7 mouse cellular contexts compared by ENCODE assay signal in the genomic region with DNA sequence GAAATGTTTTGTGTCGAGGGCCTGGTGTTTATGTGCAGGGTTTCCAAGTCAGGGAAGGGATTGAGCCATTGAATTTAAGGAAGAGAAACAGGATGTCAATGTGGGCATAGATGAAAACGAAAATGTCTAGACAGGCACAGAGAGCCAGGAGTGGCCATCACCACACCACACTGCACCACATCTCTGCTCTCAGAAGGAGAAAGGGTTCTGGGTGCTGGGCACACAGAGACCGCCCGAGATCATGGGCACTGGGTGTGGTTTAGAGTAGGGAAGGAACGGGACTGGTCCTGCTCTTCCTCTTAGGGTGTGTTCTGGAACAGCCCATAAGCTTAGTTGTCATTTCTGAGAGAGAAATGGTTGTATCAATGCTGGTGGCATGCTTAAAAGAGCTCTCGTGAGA. TPM values are rescaled to one million over a fixed set of nuclear protein-coding genes. Genes with fewer than 3 reads are reported as not detected.
DNase-seq lines count a peak whose midpoint lies in the region; TF ChIP-seq lines count a peak whose summit lies in the region.

No protein-coding gene starts in this region.

- TF ChIP-seq EP300 in ES-Bruce4 (IDR thresholded peaks at IDR 0.05; ENCODE audit: insufficient read depth, low read depth, low read length), result no peak

- H3K27me3 ChIP-seq in ES-Bruce4 (ENCODE audit: control insufficient read depth, insufficient read depth, low read length, poor library complexity, severe bottlenecking), result no peaks in the 10 kb centered on the region
- H3K27me3 ChIP-seq in hindbrain, embryonic 10.5 days (ENCODE audit: insufficient read depth, poor library complexity, severe bottlenecking), result no peaks in the 10 kb centered on the region
- H3K27me3 ChIP-seq in megakaryocyte, embryonic 14.5 days (replicated peaks), result peaks cover 60% of the 10 kb centered on the region

- 17% methylated on average over 6 of the region's 6 CpGs for WGBS in bone marrow, adult 2 months
- 61% methylated on average over 6 of the region's 6 CpGs for WGBS in hindbrain, embryonic 10.5 days

- no peak overlapping the region for H3K9ac ChIP-seq in ES-Bruce4 (ENCODE audit: low read depth, poor library complexity, severe bottlenecking)

- no peak for TF ChIP-seq CTCF in ES-Bruce4 (IDR thresholded peaks at IDR 0.05; ENCODE audit: low read depth, low read length)
- no peak for TF ChIP-seq CTCF in bone marrow, adult 2 months (IDR thresholded peaks at IDR 0.05; ENCODE audit: control insufficient read depth, insufficient read depth, low read length)

- 0 out of 2 replicates have a peak, but pooled peaks cover 2% of the 10 kb centered on the region for H3K36me3 ChIP-seq in ES-Bruce4 (ENCODE audit: control insufficient read depth, insufficient read depth, low read length, poor library complexity, severe bottlenecking)
- peaks cover 29% of the 10 kb centered on the region for H3K36me3 ChIP-seq in hindbrain, embryonic 10.5 days
- no peaks in the 10 kb centered on the region for H3K36me3 ChIP-seq in megakaryocyte, embryonic 14.5 days (replicated peaks; ENCODE audit: low read length)

- peak overlapping the region; percentile 14; the same call in 1 of the 2 replicates for H3K27ac ChIP-seq in ES-Bruce4 (ENCODE audit: insufficient read depth, low read length)
- H3K27ac ChIP-seq in bone marrow, adult 2 months (ENCODE audit: control insufficient read depth, insufficient read depth, low read depth, low read length, poor library complexity), result no peak overlapping the region
- peak overlapping the region; percentile 91 for H3K27ac ChIP-seq in hindbrain, embryonic 10.5 days

- no peak for TF ChIP-seq POLR2A in ES-Bruce4 (IDR thresholded peaks at IDR 0.05; ENCODE audit: insufficient read depth, low read length)
- no peak for TF ChIP-seq POLR2A in bone marrow, adult 2 months (IDR thresholded peaks at IDR 0.05; ENCODE audit: borderline replicate concordance, control insufficient read depth, low read depth, low read length)

- DNase-seq in hindbrain, embryonic 10.5 days (ENCODE audit: low spot score), result no peak
- no peak for DNase-seq in adrenal gland, postnatal 36 days
- no peak for DNase-seq in urinary bladder, postnatal 36 days (ENCODE audit: low spot score in 2 of 2)
- no peak for DNase-seq in urinary bladder, postnatal 4 days (ENCODE audit: low spot score in 2 of 2)

- peak overlapping the region; percentile 21; the same call in 1 of the 2 replicates for H3K4me3 ChIP-seq in ES-Bruce4 (ENCODE audit: low read depth, low read length)
- peak overlapping the region; percentile 26 for H3K4me3 ChIP-seq in bone marrow, adult 2 months (replicated peaks; ENCODE audit: control insufficient read depth, low read depth, low read length)
- H3K4me3 ChIP-seq in hindbrain, embryonic 10.5 days, result peak overlapping the region; percentile 69
- H3K4me3 ChIP-seq in megakaryocyte, embryonic 14.5 days (replicated peaks), result peak overlapping the region; percentile 47

- H3K9me3 ChIP-seq in ES-Bruce4 (replicated peaks; ENCODE audit: control insufficient read depth, insufficient read depth, low read length, poor library complexity, severe bottlenecking), result no peaks in the 10 kb centered on the region
- no peaks in the 10 kb centered on the region for H3K9me3 ChIP-seq in hindbrain, embryonic 10.5 days
- H3K9me3 ChIP-seq in megakaryocyte, embryonic 14.5 days, result no peaks in the 10 kb centered on the region

- H3K4me1 ChIP-seq in ES-Bruce4 (ENCODE audit: control insufficient read depth, insufficient read depth, low read length), result no peaks in the 10 kb centered on the region
- peaks cover 5% of the 10 kb centered on the region for H3K4me1 ChIP-seq in bone marrow, adult 2 months (ENCODE audit: control insufficient read depth, insufficient read depth, low read length)
- peaks cover 15% of the 10 kb centered on the region for H3K4me1 ChIP-seq in hindbrain, embryonic 10.5 days (replicated peaks)
- peaks cover 22% of the 10 kb centered on the region for H3K4me1 ChIP-seq in megakaryocyte, embryonic 14.5 days

RNA-seq across cellular contexts. Expression of gene Zfp658, which starts 1.2 kb away (rescaled TPM):
- polyA plus RNA-seq in ES-Bruce4 (2011; ENCODE audit: insufficient read depth, insufficient read length, low read depth, missing spikeins), result 1.7 and 2.2 TPM in 2 replicates
- polyA plus RNA-seq in bone marrow, adult 2 months (2011; ENCODE audit: insufficient read depth, insufficient read length, low replicate concordance, missing spikeins), result 1.3 and 2.9 TPM in 2 replicates
- polyA plus RNA-seq in hindbrain, embryonic 10.5 days (2016; fragmentation: Nextera tagmentation; extraction: Ambion mirVana), result 5.4 and 6.1 TPM in 2 replicates
- polyA plus RNA-seq in megakaryocyte, embryonic 14.5 days (2012; ENCODE audit: insufficient read depth, low replicate concordance), result not detected in 2 replicates
- total RNA-seq in adrenal gland, postnatal 36 days (2021), result 1 to 10 TPM; 2.5 to 2.6 TPM

RNA-seq across cellular contexts. Expression of gene Zfp719, which starts 16.1 kb away (rescaled TPM):
- 6.9 and 9.4 TPM in 2 replicates for polyA plus RNA-seq in ES-Bruce4 (2011; ENCODE audit: insufficient read depth, insufficient read length, low read depth, missing spikeins)
- polyA plus RNA-seq in bone marrow, adult 2 months (2011; ENCODE audit: insufficient read depth, insufficient read length, low replicate concordance, missing spikeins), result 1.7 TPM in 2 replicates
- polyA plus RNA-seq in hindbrain, embryonic 10.5 days (2016; fragmentation: Nextera tagmentation; extraction: Ambion mirVana), result 12.7 and 15.7 TPM in 2 replicates
- 0.62 TPM in 1 of 2 replicates, not detected in the other for polyA plus RNA-seq in megakaryocyte, embryonic 14.5 days (2012; ENCODE audit: insufficient read depth, low replicate concordance)
- 10 to 100 TPM; 16.4 to 19.9 TPM for total RNA-seq in adrenal gland, postnatal 36 days (2021)

RNA-seq across cellular contexts. Expression of gene Cd33, which starts 19.1 kb away (rescaled TPM):
- polyA plus RNA-seq in ES-Bruce4 (2011; ENCODE audit: insufficient read depth, insufficient read length, low read depth, missing spikeins), result 0.12 TPM in 1 of 2 replicates, not detected in the other
- 14.2 and 48.4 TPM in 2 replicates for polyA plus RNA-seq in bone marrow, adult 2 months (2011; ENCODE audit: insufficient read depth, insufficient read length, low replicate concordance, missing spikeins)
- 0.61 and 1.2 TPM in 2 replicates for polyA plus RNA-seq in hindbrain, embryonic 10.5 days (2016; fragmentation: Nextera tagmentation; extraction: Ambion mirVana)
- 0.35 TPM in 1 of 2 replicates, not detected in the other for polyA plus RNA-seq in megakaryocyte, embryonic 14.5 days (2012; ENCODE audit: insufficient read depth, low replicate concordance)
- total RNA-seq in adrenal gland, postnatal 36 days (2021), result 1 to 10 TPM; 2.2 to 3.7 TPM

RNA-seq across cellular contexts. Expression of gene Zfp819, which starts 43.7 kb away (rescaled TPM):
- polyA plus RNA-seq in ES-Bruce4 (2011; ENCODE audit: insufficient read depth, insufficient read length, low read depth, missing spikeins), result 3.1 and 3.4 TPM in 2 replicates
- polyA plus RNA-seq in bone marrow, adult 2 months (2011; ENCODE audit: insufficient read depth, insufficient read length, low replicate concordance, missing spikeins), result 1.6 TPM in 1 of 2 replicates, not detected in the other
- 0.76 and 1.1 TPM in 2 replicates for polyA plus RNA-seq in hindbrain, embryonic 10.5 days (2016; fragmentation: Nextera tagmentation; extraction: Ambion mirVana)
- polyA plus RNA-seq in megakaryocyte, embryonic 14.5 days (2012; ENCODE audit: insufficient read depth, low replicate concordance), result not detected in 2 replicates
- total RNA-seq in adrenal gland, postnatal 36 days (2021), result under 1 TPM in 1 of 2 experiments, not detected in 1; 0.26 TPM

RNA-seq across cellular contexts. Expression of gene 4931406B18Rik, which starts 57.6 kb away (rescaled TPM):
- polyA plus RNA-seq in ES-Bruce4 (2011; ENCODE audit: insufficient read depth, insufficient read length, low read depth, missing spikeins), result not detected in 2 replicates
- 0.85 TPM in 1 of 2 replicates, not detected in the other for polyA plus RNA-seq in bone marrow, adult 2 months (2011; ENCODE audit: insufficient read depth, insufficient read length, low replicate concordance, missing spikeins)
- polyA plus RNA-seq in hindbrain, embryonic 10.5 days (2016; fragmentation: Nextera tagmentation; extraction: Ambion mirVana), result not detected in 2 replicates
- polyA plus RNA-seq in megakaryocyte, embryonic 14.5 days (2012; ENCODE audit: insufficient read depth, low replicate concordance), result not detected in 2 replicates
- not detected for total RNA-seq in adrenal gland, postnatal 36 days (2021)
